Mouse (Mus musculus): ENCODE data around the gene Ddx4. TPM values are rescaled to one million over a fixed set of nuclear protein-coding genes. Genes with fewer than 3 reads are reported as not detected.
"Not testable (repeated sequence)": the region's sequence is repeated elsewhere in the genome, so short reads cannot be mapped to it uniquely, and the experiment has no call there.

Gene Ddx4
- polyA plus RNA-seq, 1 experiment, result not detected

DNA sequence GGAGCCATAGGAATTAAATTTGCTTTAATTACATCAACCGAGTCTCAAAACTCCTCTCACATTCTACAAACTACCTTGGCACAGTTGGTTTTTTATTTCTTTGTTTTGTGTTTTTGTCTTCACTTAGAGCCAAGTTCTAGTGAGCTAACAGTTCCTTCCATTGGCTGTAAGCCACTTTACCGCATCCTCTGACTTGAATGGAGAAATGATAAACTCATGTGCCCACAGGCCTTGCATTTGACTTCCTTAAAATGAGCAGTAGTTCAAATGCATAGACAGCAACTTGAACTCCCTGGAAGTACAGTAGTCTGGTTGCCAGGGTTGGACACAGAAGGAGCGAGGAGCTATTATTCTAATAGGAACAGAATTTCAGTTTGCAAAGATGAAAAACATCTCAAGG, 9.4 kb downstream of the Ddx4 start:
- no peak for DNase-seq (ENCODE audit: low read depth, low spot score)
- 81% methylated on average over 3 of the region's 3 CpGs for WGBS

DNA sequence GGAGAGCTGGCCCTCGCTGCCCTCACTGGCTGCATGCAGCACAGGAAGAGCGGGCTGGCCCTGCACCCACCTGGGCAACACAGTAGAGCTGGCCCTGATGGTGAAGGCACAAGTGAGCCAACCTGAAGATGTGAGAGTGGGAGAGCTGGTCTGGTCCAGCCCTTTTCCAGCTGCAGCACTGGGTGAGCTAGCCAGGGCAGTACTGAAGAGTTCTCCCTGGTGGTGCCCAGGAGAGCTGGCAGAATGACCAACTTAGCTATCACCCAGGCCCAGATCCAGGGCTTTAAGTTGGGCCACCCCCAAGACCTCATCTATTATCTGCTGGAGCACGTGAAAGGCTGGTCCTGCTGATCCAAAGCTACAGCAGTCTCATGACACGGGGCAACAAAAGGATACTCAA, 13.2 kb downstream of the Ddx4 start:
- 82% methylated on average over 4 of the region's 4 CpGs for WGBS
- DNase-seq (ENCODE audit: low read depth, low spot score), result no peak

DNA sequence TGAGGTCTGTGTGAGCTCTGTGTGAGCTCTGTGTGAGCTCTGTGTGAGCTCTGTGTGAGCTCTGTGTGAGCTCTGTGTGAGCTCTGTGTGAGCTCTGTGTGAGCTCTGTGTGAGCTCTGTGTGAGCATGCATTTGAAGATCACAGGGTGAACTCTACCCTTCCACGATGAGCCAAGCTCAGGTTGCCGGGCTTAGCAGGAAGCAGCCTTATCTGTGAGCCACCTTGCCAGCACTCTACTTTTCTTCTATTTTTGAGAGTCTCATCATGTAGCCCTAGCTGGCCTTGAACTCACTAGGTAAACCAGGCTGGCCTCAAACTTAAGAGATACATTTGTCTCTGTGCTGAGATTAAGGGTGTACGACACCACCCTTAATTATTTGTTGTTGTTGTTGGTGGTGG, 15.8 kb downstream of the Ddx4 start:
- 45% methylated on average over 3 of the region's 3 CpGs for WGBS
- no peak for DNase-seq (ENCODE audit: low read depth, low spot score)

DNA sequence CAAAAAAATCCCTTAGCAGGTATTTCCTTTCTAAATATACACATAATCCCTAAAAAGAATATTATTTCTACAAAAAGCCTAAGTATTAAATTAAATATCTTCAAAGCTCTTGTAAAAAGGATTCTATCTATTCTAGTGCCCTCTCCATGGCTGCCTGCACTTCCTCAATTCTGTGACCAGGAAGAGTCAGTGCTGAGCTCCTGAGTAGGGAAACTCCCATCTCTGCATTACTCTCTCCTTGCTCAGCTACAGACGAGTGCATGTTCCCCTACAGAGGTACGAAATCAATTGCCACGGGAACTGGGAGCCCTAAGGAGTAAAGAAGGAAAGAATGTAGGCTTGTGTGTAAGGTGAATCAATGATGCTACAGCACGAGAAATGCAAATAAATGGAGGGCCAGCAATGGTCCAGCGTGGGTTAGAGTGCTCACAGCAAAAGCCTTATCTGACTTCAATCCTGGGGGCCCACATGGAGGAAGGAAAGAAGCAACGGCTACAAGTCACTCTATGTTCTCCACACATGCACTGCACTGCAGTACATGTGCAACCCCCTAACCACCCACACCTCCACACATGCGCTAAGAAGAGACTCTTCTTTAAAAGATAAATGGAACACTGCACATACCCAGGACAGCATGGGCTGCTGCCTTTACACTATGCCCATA, 17.0 kb downstream of the Ddx4 start:
- no peak for DNase-seq (ENCODE audit: low read depth, low spot score)
- WGBS, result 42% methylated on average over 7 of the region's 7 CpGs

GRCm38 (mm10) chr13:112625566-112625965, 26.7 kb downstream of the Ddx4 start:
- no peak for DNase-seq (ENCODE audit: low read depth, low spot score)

DNA sequence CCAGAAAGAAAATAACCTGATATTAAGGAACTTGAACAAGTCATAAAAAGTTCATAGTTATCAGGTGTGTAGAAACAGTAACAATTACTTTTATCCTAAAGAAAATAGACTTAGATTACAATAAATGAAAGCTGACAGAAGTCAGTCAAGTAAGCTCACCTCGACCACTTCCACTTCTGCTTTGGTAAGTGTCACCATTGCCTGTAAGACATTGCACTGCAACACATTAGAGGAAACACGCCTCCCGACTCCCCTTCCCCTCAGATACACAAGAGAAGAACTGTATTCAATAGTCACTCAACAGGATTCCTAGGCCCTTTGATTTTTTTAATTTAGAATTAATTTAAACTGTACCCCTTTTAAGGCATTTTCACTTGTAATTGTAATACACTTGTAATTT, 27.7 kb downstream of the Ddx4 start:
- WGBS, result 68% methylated on average over 3 of the region's 3 CpGs
- no peak for DNase-seq (ENCODE audit: low read depth, low spot score)

- no peak for DNase-seq (ENCODE audit: low read depth, low spot score)
- whole genome bisulfite sequencing, result 69% methylated on average over 7 of the region's 7 CpGs
These were observed 28.6 kb downstream of the Ddx4 start for GRCm38 (mm10) chr13:112623656-112624055.

GRCm38 (mm10) chr13:112621592-112621991, 30.7 kb downstream of the Ddx4 start:
- 44% methylated on average over 3 of the region's 3 CpGs for WGBS
- no peak for DNase-seq (ENCODE audit: low read depth, low spot score)

DNA sequence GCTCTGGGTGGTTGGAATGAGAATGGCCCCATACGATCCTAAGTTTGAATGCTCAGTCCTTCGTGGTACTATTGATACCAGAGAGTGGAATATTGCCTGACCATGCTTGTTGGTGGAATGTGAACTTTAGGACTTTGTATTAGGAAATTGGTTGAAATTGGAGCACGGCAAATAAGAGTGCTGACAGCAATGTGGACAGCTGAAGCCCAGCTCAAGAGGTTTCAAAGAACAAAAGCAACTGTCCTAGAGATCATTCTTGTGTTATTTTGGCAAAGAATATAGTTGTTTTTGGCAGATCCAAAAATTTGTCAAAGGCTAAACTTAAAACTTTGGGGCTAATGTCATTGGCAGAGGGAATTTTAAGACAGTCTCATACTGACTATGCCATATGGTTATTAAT, 43.7 kb downstream of the Ddx4 start:
- no peak for DNase-seq (ENCODE audit: low read depth, low spot score)

DNA sequence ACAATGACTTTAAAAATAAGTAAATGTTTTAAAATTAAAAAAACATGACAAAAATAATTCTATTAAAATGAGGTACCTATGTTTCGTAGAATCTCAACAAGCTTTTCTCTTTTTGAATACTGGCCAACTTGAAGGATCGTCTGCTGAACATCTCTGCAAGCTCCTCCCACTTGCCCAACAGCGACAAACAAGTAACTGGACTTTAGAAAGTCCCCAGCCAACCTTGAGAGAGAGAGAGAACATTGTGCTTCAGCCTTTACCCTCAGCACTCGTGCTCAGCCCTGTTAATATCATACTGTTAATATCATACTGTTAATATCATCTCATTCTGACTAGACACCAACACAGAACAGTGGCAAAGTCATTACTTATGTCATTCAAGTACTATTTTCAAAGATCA, 47.9 kb downstream of the Ddx4 start:
- no peak for DNase-seq (ENCODE audit: low read depth, low spot score)
- WGBS, result 46% methylated on average over 4 of the region's 4 CpGs

More for the DNA sequence above, 43.7 kb downstream of the Ddx4 start:
- 84% methylated on average over 3 of the region's 3 CpGs for WGBS

- WGBS, result 82% methylated on average over 1 of the region's 1 CpGs
- no peak for DNase-seq (ENCODE audit: low read depth, low spot score)
These were observed 48.4 kb downstream of the Ddx4 start for GRCm38 (mm10) chr13:112603839-112604238.

GRCm38 (mm10) chr13:112602607-112603006, 49.7 kb downstream of the Ddx4 start:
- 81% methylated on average over 2 of the region's 2 CpGs for WGBS

GRCm38 (mm10) chr13:112594260-112594659, 58.0 kb downstream of the Ddx4 start, which contains the start of gene Il31ra:
Gene Il31ra, minus strand, starts transcription at chr13:112594360.
- 91% methylated on average over 5 of the region's 8 CpGs for WGBS
- DNase-seq (ENCODE audit: low read depth, low spot score), result not testable (repeated sequence)

More at GRCm38 (mm10) chr13:112602607-112603006, 49.7 kb downstream of the Ddx4 start:
- no peak for DNase-seq (ENCODE audit: low read depth, low spot score)

- no peak for DNase-seq (ENCODE audit: low read depth, low spot score)
- 44% methylated on average over 2 of the region's 2 CpGs for WGBS
These were observed 62.0 kb downstream of the Ddx4 start for GRCm38 (mm10) chr13:112590254-112590653.

- DNase-seq (ENCODE audit: low read depth, low spot score), result no peak
These were observed 62.6 kb downstream of the Ddx4 start for GRCm38 (mm10) chr13:112589625-112590024.

GRCm38 (mm10) chr13:112584556-112585237, 67.6 kb downstream of the Ddx4 start:
- WGBS, result 40% methylated on average over 7 of the region's 7 CpGs
- no peak for DNase-seq (ENCODE audit: low read depth, low spot score)

GRCm38 (mm10) chr13:112582291-112582690, 70.0 kb downstream of the Ddx4 start:
- no peak for DNase-seq (ENCODE audit: low read depth, low spot score)
- WGBS, result 78% methylated on average over 8 of the region's 8 CpGs

- WGBS, result 86% methylated on average over 3 of the region's 3 CpGs
- DNase-seq (ENCODE audit: low read depth, low spot score), result no peak
These were observed 70.5 kb downstream of the Ddx4 start for GRCm38 (mm10) chr13:112581796-112582195.

DNA sequence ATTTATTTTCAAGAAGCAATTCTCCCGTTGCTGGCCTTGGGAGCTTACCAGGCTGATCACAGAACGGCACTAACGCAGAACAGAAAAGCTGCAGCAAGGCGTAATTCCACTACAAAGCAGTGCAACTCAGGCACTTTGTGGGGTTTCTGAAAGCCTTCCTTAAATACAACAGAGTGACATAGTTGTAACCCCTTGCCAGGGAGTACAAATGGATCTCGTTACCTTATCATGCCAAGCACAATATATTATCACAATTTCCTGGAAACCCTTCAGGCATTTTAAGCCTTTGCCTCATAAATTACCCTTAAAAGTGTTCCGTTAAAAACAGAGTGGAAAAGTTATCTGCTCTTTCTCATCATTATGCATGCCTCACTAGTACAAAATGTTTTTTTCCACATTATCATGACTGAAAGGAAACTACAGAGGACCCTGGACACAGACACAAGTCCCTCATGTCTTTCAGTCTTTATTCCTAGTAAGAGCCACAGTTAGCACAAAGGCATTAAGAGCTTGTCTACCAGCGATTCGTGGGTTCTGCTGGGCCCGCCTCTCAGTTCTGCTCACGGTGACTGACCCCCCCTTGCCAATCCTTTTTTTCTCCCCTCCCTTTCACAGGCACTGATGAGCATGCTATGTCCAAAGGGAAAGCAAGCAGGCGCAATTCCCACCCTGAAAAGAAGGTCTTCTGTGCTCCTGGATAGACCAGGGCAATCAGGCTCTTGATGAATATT, 71.5 kb downstream of the Ddx4 start:
- DNase-seq (ENCODE audit: low read depth, low spot score), result no peak
- 39% methylated on average over 11 of the region's 11 CpGs for WGBS

DNA sequence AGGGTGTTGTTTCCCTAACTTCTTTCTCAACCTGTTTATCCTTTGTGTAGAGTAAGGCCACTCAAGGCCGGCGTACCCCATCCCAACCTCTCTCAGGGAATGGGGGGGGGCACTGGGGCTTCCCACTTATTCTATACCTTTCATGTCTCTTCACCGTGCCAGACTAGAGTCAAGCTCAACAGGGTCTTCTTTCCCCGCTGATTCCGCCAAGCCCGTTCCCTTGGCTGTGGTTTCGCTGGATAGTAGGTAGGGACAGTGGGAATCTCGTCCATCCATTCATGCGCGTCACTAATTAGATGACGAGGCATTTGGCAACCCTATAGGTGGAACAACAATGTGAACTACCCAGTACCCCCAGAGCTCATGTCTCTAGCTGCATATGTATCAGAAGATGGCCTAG, 74.2 kb downstream of the Ddx4 start:
- WGBS, result 96% methylated on average over 11 of the region's 11 CpGs
- DNase-seq (ENCODE audit: low read depth, low spot score), result not testable (repeated sequence)

GRCm38 (mm10) chr13:112573800-112574199, 78.5 kb downstream of the Ddx4 start:
- no peak for DNase-seq (ENCODE audit: low read depth, low spot score)

Measured in large intestine, adult 2 months (tissue).